Mouse (Mus musculus) urinary bladder, adult 2 months (tissue): Measurements from ENCODE around the gene Hoxd1. TPM values are rescaled to one million over a fixed set of nuclear protein-coding genes. Genes with fewer than 3 reads are reported as not detected.

Source experiments
- DNase-seq: peaks from one replicate; pipeline ENCODE4 v3.0.0; 2022; ENCODE audit warnings: low spot score
- polyA plus RNA-seq: library from polyadenylated mRNA; depleted of rRNA; stranded (reverse); fragments of >200 nt; gene quantifications from 2 replicates; pipeline ENCODE4 v1.2.3, GENCODE M21; 2012; rRNA removed

Hoxd1 gene
- 0.04 TPM in 1 of 2 replicates, not detected in the other for polyA plus RNA-seq

GRCm38 (mm10) chr2:74762522-74763244 lies at the start of gene Hoxd1:
Gene Hoxd1 (plus strand): TSS chr2:74762980.
- DNase-seq: peak; percentile 59

DNA sequence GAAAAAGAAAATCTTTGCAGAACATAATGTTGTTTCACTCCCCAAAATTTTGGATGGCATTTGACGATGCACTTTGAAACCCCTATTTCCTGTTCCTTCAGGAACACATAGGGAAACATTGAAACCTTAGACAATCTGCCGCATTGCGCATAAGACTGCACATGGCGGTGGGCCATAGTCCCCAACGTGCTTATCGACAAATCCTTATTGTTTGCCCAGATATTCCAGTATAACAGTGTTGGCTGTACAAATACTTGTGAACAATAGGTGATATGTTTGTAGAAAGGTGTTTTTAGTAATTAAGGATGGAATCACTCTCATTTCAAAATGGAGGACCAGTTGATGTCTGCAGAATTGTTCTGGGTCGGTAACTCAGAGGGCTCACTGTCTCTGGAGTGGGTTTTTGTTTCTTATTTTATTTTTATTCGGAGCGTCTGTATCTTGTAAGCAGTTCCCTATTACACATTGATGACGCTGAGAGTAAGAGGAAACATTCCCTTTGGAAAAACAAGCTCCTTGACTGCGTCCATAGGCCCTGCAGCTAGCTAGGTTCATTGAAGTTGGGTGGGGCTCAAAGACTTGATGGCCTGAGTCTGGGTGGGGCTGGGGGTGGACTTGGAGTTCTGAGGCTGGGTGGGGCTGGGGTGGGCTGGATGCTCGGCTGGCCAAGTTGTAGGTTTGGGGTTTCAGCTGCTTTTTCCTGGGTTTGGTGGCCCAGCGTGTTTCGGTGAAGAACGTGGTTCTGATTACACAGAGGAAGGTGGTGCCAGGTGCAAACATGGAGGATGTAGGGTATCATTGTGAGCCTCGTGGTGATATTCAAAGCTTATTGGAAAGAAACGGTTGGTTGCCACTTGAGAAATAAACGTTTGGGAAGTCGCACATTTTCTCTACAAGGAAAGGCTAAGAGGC lies 49.3 kb upstream of the Hoxd1 start:
- no peak for DNase-seq

DNA sequence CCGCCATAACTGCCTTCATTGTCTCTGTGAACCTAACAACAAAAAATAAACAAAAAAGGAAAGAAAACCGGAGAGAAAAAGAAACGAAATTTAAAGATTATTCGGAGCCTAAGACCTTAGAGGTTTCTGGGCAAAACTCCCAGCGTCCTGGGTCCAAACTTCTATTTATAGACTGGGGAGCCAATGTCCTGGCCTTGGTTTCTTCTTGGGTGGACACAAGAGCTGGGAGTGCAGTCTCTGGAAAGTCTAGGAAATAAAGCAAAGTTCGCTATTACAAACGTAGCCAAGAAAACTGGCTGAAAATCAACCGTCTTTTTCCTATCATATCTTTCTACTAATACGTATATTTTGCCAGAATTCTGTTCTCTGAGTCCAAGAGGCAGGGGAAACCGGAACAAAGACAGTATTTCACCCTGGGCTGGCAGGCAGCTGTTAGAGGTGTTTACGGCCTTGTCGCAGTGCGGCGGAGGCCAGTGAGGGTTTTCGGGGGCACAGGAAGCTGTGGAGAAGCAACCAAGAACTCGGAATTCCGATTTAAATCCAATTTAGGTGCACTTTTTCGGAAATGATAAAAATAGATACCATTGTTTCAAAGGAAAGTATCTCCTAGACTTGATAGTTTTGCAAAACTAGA lies 48.5 kb upstream of the Hoxd1 start:
- DNase-seq: no peak

DNA sequence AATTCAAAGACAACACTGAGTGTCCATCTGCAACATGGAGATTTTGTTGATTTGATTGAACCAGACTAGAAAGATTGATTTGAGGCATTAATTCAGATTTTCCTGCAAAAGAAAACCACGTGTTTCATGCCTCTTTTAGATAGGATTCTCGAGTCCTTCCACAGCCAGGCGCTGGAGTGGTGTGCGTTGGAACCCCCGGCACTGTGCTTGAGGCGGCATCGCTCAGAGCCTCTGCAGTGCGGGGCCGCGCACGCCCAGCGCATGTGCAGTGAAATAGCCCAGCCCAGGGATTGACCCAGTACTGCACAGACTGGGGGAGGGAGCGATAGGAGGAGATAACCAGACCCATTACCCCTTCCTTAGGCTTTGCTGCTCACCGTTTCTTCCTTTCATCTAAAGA lies 47.9 kb upstream of the Hoxd1 start:
- DNase-seq: peak; percentile 28

DNA sequence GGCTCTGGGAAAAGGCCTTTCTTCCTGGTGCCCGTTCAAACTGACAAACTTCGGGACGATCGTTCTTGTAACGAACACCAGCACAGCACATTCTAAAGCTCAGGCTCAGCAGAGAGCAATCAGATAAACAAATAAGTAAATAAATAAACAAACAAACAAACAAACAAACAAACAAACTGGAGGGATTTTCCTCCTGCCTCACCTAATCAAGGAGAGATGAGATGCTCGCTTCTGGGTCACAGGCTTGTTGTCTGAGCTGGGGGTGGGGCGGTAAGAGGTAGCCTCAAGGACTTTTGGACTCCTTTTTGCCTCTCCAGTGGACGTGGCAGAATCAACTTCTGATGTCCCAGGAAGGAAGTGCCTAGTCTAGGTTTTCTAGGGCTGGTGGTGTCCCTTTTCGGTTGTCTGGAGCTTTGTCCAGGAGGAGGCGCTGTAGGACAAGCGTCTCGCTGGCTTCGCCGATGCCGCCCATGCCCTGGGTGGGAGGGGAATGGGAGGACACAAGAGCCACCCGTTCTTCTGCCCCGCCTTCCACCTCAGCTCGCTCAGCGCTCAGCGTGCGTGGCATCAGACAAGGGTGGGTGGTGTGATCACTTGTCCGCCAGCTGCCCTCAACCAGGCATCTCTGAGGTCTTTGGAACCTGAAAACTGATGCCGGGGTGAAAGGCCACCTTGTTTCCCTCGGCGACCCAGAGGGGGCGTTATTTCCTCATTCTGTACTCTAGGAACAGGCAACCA lies 47.1 kb upstream of the Hoxd1 start:
- peak; percentile 80 for DNase-seq

DNA sequence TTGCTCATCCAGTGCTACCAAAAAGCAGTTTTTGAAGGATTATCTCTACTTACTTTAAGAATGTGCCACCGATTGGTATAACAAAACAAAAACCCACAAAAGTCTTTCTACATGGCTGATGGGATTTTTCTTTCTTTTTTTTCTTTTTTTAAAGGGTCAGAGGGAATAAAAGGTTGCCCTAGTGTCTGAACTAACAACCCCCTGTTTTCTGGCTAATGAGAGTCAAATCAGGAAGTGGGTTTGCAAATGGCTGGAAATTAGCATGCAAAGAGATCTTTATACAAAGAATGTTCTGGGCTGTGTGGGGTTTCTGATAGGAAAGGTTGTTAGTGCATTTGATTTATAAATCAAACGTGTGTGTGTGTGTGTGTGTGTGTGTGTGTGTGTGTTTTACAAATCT lies 42.4 kb upstream of the Hoxd1 start:
- DNase-seq: no peak

DNA sequence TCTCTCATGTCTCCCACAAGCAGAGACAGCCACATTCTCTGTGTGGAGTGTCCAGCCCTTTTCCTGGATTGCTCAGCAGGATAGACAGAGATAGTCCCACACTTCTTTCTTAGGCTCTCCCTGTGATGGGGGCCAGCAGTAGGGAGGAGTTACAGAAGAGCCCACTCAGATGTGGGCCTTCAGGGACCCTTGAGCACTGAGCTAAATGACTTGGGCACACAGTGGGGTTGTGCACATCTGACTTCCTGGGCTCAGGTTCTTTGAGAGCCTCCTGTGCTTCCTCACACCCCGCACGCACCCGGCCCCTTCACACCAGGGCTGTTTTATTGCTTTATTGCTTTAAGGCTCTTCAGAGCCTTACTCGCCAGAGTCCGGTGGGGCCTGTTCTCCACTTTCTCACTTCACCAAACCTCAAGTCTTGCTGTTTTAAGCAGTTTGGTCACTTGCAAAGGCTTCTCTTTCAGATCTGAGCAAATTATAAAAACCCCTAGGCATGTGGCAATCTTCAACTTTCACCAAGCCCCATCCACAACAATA lies 41.8 kb upstream of the Hoxd1 start:
- no peak for DNase-seq

- no peak for DNase-seq
Observed at GRCm38 (mm10) chr2:74721882-74722281, 40.9 kb upstream of the Hoxd1 start.

- DNase-seq: no peak
Observed at GRCm38 (mm10) chr2:74722949-74723348, 39.8 kb upstream of the Hoxd1 start.

DNA sequence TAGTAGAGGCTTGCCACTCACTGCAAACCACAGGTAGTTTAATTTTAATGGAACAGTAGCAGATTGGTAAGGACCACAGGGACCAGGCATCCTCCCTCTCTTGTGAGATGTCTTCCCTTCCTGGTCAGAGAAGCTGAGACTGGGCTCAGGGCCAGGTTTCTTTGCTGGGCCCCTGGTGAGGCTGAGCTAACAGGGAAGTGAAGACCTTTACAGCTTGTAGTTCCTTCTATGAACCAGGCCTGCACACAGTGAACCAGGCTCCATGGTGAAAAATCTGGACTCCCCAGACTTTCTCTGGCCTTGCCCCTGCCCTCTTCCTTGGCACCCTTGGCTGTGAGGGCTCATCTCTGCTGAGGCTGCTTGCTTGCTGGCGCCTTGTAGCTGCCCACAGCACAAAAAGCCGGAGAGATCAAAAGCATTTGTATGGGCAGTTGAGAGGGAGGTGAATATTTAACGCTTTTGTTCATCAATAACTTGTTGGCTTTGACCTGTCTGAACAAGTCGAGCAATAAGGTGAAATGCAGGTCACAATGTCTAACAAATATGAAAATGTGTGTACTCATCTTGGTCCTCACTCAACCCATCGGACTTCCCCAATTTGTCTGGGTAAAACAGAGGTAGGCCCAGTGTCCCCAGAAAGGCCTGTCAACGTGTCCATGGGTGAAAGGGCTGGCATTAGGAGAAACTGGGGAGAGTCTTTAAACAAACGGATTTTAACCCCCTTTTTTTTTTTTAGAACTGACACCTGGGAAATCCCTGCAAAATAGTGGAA lies 38.4 kb upstream of the Hoxd1 start:
- DNase-seq: no peak

- DNase-seq: no peak
Observed at GRCm38 (mm10) chr2:74725171-74725570, 37.6 kb upstream of the Hoxd1 start.

DNA sequence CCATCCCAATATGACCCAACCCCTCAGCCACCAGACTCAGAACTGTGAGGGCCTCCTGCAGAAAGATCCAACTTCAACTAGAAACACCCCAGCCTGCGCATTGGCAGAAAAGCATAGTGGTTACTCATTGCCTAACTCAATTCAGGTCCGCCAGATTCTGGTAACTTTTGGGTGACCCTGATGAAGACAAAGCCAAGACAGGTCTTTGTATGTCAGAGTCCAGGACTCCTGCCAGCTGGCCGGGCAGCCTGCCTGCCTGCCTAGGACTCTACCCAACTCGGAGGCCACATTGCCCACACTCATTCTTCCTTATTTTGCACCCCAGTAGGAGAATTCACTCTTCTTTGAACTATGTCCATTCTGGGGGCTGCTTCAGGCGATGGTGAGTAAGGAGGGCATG lies 36.2 kb upstream of the Hoxd1 start, which contains the start of gene Gm28230:
TSS of gene Gm28230 (plus strand) at position 178 of the 400 bp plus-strand sequence.
- DNase-seq: no peak

DNA sequence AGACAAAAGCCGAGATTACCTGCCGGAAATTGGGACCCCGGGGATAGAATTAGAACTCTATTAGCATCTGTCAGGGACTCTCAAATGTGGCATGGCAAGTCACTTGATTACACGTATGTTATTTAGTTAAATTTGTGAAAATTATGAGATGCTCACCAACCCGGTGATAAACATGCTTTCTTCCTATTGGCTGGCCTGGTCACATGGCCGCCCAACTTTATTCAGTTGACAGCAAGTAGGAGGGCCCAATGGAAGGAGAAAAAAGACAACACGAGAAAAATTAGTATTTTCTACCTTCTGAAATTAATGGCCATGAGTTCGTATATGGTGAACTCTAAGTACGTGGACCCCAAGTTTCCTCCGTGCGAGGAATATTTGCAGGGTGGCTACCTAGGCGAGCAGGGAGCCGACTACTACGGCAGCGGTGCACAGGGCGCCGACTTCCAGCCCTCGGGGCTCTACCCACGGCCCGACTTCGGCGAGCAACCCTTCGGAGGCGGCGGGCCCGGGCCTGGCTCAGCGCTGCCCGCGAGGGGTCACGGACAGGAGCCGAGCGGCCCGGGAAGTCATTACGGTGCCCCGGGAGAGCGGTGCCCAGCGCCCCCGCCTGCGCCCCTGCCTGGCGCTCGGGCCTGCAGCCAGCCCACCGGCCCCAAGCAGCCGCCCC lies 35.7 kb upstream of the Hoxd1 start:
- no peak for DNase-seq

GRCm38 (mm10) chr2:74727640-74728302 lies 35.0 kb upstream of the Hoxd1 start:
- no peak for DNase-seq

GRCm38 (mm10) chr2:74728303-74728680 lies 34.5 kb upstream of the Hoxd1 start:
- no peak for DNase-seq

GRCm38 (mm10) chr2:74730331-74730730 lies 32.4 kb upstream of the Hoxd1 start:
- no peak for DNase-seq

- DNase-seq: no peak
Observed at GRCm38 (mm10) chr2:74731055-74731454, 31.7 kb upstream of the Hoxd1 start.

DNA sequence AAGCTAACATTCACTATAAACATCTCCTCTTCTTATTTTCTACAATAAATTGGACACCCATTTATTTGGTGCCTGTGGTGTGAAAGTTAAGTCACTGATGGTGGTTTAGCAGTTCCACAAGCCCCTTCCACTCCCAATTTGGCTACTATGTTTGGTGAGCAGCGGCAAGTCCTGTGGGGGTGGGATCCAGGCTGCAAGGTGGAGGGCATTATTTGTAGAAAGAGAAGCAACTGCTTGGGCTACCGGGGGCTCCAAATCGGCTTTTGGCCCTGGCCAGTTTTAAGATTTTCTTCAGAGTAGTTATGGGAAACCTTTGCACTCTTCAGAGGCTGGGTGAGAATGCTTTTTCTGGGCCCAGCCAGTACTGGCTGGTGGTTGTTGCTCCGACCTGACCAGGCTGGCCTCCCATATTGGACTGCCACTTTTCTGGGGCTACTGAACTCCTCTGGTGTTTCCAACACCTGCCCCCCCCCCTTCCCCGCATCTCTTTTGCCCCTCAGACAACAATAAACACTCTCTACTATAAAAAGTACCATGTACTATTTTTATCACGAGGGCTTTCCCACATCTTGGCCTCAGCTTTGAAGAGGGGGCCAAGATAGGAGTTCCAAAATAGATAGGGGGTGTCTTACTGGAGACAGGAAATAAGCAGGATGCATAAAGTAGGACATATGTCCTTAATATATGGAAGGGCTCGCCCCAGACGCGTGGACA lies 30.8 kb upstream of the Hoxd1 start:
- no peak for DNase-seq
